Mouse (Mus musculus): Measurements from ENCODE around the gene Gm20388.

The Gm20388 gene

DNA sequence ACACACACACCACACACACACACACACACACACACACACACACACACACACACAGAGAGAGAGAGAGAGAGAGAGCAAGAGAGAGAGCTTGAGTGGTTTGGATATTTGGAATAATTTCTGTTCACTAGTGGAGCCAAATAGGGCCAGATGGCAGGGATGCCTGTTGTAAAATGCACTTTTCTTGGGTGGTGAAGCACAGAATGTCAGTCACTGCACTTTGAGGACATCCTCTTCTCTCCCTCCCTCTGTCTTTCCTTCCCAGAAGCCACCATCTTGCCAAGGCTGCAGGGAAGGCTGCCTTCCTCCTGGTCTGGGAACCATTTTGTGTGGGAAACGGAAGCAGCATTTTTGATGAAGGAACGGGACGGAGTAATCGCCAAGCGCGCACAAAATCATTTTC is 1151.9 kb downstream of the Gm20388 start:
- DNase-seq, result no peak

DNA sequence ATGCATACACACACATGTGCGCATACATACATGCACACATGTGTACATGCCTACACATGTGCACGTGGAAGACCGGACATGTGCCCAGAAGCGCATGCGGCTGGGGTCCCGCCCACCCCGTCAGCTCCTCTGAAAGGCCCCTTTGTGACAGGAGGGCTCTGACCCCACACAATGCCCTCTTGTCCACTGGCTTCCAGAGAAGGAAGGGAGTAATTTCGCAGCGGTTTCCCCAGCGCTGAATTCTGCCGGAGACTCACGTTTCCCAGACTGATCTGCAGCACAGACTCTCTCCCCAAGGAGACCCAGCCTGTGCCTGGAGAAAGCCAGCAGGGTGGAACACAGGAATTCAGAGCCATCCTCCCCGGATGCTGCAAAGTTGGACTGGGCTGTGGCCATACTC is 1153.0 kb downstream of the Gm20388 start:
- DNase-seq, result no peak

DNA sequence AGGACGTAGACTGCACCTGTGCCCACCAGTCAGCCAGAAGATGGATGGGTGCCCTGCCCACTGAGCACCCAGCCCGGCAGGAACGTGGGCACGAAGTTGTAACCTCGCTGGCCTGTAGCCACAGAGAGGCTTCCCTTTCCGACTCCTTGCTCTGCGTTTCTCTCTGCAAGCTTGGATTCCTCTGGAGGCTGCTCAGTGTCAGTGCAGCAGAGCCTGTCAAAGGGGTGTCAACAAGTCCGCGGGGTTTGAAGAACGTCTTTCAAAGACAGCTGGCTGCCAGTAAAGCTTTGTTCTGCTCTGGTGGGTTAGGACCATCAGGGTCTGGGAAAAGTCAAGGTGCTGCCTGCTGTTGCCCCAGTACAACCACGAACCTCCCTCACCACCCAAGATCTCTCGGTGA is 1160.8 kb downstream of the Gm20388 start:
- DNase-seq, result no peak

DNA sequence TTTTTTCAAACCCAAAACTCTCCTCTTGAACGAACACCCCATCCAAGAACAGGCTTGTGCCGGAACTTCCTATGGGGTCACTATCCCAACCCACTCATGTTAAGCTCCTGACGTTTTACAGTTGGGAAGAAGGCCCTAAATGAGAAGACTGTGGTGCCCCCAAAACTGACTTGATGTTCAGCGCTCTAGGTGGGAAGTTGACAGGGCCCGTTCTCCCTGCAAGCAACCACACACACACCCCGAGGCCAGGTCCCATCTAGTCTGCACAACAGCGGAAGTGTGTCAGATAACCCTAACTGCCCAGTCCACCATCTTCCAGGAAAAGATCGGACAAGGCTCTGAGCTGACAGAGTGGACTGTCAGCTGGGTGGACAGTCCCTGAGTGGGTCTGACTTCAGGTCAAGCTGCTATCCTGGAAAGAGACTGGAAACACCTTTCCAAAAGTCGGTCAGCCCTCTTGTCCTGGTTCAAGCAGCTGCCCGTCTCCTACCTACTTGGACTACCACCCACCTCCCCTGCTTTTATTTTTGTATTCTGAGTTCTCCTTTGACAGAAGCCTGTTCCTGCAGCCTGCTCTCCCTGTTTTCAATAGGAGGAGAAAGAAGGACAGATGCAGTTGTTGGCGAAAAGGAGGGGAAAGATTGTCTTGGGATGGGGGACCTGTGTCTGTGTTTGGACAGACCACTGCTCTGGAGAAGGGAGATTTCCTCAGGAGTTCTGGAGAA is 1161.9 kb downstream of the Gm20388 start:
- DNase-seq, result no peak

DNA sequence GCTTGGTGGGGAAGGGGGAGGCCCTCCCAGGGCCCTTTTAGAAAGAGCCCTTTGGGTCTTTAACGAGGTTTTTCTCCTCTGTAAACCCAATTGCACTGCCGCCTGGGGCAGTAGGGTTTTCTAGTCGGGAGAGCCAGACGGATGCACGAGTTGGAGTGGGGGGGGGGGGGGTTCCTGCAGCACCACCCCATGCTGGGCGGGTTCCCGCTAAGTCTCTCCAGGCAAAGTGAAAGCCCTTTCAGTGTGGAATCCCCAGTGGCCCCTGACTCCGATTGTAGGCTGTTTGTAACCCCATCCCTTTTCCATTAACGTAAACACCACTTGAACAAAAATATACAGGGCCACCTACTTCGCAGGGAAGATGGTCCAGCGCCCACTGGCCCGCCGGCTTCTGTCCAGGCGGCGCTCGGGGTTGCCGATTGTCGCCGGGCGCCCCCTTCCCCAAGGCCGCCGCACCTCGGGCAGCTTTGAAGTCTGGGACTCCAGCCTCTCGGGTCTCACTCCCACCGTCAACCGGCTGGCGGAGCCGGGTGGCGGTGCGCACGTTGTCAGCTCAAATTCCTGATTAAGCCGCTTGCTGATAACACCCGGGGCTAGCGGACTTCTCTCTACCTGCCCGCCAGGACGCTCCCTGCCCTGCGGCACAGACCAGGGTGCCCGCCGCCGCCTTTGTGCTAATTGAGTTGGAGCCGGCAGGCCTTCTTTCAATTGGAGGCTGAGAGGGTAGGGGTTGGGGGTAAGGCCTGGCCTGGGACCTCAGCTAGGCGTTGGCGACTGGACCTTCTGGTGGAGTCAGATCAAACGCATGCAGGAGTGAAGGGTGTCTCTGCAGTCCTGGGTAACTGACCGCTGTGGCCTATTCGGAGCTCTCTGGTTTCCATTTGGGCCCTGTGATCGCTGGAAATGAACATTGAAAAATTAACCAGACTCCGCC is 1162.8 kb downstream of the Gm20388 start:
- DNase-seq, result no peak

DNA sequence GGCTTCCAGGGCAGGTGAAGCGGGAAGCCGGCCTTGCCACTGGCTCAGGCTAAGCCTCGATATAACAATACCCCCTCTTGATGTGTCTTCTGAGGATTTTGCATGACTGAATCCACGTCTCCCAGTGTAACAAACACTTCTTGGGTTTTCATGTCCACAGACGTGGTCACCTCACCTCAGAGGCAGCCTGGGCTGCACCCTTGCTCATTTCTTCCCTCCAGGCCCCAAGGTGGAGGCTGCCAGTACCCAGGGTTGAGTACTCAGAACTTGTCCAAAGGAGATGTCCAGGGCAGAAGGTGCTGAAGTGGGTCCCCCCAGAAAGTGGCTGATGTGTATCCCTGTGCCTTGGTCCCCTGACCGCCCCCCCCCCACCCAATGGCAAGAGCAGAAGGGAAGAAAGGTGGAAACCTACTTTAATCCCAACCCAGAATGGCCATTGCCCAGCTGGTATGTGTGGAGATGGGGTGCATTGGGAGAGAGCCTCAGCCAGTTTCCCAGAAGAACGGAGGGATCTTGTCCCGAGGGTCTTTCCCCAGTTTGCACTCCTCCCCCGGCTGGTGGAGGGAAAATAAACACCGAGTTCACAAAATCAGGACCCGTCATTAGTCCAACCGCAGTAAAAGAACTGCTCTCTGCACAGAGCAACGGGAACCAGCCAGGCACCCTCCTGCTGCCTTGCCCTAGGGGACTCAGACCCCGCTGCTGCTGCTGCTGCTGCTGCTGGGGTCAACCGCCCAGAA is 1163.6 kb downstream of the Gm20388 start:
- no peak for DNase-seq

DNA sequence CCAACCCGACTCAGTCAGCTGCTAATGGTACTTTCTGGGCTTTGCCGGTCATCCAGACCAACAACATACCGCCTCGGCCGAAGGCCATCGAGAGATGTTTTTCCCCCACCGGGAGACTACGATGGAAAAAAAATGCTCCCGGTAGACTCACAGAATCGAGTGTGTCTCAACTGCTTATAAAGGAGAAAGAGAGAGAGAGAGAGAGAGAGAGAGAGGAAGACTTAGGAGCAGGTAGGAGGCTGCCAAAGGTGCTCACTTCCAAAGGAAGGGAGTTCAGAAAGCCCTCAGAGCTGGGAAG is 1164.2 kb downstream of the Gm20388 start:
- DNase-seq, result no peak

DNA sequence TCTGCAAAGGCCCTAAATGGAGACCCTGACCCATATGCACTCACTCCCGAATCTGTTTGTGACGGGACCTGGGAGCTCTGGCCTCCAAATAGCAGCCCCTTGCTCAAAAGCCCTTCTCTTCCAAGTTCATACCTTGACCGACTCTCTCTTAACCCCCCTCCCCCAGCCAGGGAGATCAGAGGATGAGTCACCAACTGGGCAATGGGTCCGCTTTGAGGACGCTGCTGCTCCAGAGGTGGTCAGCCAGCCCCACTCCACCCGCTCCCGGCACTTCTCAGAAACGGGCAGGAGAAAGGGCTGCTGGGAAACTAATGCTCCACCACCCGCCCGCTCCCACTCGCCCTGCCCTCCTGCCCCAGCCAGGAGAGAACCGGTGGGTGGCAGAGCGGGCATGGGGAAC is 1165.3 kb downstream of the Gm20388 start:
- no peak for DNase-seq

DNA sequence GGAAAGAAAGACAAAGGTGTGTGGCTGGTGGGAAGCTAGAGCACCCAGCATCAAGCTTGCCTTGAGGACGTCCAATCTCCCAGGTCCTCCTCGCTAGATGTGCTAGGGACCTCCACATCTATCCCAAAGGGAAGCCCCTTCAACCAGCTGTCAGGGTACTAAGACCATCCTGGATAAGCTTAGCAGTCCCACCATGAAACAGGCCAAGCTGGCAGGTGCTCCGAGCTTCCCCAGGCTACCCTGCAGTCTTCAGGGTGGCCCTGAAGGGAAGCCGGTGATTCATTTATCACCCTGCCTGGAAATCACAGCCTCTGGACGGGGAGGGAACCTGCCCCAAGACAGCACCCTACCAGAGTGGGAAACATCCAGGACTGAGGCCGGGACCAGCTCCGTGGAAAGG is 1165.9 kb downstream of the Gm20388 start:
- no peak for DNase-seq

DNA sequence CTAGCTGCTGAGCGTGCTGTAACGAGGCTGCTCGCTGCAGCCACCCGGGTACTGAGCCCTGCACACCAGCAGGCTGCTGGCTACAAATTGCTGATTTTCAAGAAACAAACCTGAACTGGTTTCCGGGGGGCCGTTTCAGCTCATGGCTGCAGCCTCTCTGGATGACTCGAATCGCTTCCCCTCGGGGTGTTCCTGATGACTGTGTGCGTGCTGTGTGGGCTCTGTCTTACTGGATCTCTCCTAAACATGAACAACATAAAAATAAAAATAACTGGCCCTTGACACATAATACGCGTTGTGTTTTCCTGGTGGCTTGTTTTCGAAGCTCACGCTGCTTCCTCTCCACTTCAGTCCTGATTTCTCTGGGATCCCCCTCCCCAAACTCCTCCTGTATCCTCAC is 1168.1 kb downstream of the Gm20388 start:
- no peak for DNase-seq

DNA sequence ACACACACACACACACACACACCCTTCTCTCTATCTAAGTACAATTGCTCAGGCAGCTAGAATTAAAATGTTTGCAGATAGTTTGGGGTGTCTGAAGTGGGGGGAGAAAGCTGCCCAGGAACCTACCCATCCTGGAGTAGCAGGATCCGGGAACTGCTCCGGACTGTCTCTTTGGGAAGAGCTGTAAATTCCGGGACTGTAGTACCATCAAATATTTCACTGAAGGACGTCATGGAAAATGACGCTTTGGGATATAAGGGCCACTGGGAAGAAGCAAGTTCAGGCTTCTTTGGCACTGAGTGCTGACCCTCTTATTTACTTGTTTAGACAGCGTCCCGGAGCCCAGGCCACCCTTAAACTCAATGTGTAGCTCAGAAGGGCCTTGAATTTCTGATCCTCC is 1168.6 kb downstream of the Gm20388 start:
- DNase-seq, result no peak

DNA sequence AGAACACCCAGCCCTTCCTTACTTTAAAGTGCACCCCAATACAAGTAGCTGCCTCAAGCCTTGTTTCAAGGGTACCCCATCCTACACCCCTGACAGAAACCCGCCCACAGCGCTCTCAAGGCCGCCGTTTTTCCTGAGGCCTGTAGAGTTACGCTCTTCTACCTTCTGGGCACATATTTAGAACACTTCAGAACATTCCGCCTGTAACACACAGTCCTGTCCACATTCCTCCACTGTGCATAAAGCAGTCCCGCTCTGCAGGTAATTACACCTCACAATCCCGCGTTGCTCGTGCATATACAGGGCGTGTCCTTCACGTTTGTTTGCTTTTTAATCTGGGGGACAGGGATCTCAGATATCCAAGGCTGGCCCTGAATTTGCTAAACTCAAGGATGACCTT is 1169.3 kb downstream of the Gm20388 start:
- DNase-seq, result no peak

DNA sequence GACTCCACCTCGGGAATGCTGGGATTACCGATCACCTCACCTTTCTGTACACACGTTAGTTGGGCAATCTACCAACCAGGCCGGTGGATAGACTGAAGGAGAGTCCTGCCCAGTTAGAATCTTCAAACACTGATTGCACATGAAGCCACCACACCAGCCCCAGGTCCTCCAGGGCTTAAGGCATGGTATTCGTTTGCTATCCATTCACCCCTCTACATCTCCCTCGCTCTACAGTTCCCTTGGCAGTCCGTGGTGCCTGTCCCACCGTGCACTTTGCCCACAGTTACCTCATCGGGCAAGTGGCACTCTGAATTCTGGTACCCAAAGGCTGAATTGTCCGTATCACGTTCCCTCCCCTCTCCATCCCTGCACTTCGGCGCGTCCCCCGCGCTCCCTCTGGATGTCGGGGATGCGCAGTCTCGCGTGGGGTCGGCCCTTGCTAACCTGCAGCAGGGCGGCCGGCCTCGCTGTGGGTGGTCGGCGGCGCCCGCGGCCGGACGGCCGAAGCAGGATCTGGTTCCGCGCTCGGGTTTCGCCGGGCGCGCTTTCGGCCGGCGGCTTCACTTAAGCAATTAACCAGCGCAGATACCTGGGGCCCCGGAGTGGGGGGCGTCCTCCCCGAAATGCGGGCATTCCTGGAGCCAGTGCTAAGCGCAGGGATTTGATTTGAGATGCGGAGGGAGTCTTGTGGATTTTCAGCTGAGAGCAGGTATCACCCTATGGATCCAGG is 1169.9 kb downstream of the Gm20388 start:
- DNase-seq, result no peak

DNA sequence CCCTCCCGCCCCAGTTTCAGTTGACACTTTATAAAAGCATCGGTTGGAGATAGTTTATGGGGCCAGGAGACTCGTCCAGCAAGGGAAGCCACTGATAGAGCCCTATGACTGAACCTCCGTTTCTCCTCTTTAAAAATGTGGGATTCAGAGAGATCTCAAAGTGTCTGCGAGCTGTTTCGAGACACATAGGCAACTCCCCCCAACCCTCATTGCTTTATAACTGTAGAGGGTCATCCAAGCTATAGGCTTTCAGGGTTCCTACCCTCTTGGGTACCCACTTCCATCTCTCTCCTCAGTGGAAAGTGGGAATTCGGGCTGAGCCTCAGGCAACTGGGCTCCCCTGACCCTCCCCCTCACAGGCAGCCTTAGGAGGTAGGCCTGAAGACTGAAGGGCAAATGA is 1170.8 kb downstream of the Gm20388 start:
- DNase-seq, result no peak

DNA sequence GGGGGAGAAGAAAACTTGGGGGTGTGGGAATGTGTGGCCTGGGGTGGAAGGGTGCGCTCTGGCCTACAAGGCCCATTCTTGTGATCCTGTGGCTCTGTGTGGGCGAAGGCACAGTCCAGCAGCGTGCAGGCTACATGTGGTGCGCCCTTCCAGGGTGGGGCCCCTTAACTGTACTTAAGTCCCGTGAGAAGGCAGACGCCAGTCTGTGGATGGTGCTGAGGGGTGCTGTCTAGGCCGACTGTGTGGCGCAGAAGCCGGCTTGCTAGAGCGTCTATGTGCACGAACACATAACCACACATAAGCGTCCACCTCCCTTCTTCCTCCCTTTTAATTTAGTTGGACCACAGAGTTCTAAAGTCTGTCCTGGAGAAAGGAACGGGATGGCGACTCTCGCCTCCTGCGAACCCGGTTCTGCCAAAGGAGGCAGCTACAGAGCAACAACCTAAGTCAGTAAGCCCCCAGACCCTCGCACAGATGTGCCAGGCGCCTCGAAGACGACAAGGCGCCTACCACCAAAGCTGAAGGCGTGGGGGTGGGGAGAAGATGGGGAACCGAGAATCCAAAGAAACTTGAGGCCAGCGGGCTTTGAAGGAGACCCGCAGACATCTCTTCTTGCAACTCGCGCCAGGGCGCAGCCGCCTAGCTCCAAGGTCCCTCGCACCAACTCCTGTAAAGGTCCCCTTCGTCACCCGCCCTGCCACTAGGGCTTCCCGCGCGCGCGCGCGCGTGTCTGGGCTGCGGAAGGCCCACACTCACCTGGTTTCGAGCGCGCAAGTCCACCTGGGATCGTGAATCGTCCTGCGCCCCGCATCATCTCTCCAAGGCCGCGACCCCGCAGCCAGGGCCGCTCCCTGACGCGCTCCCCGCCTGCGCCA is 1171.8 kb downstream of the Gm20388 start:
- no peak for DNase-seq

DNA sequence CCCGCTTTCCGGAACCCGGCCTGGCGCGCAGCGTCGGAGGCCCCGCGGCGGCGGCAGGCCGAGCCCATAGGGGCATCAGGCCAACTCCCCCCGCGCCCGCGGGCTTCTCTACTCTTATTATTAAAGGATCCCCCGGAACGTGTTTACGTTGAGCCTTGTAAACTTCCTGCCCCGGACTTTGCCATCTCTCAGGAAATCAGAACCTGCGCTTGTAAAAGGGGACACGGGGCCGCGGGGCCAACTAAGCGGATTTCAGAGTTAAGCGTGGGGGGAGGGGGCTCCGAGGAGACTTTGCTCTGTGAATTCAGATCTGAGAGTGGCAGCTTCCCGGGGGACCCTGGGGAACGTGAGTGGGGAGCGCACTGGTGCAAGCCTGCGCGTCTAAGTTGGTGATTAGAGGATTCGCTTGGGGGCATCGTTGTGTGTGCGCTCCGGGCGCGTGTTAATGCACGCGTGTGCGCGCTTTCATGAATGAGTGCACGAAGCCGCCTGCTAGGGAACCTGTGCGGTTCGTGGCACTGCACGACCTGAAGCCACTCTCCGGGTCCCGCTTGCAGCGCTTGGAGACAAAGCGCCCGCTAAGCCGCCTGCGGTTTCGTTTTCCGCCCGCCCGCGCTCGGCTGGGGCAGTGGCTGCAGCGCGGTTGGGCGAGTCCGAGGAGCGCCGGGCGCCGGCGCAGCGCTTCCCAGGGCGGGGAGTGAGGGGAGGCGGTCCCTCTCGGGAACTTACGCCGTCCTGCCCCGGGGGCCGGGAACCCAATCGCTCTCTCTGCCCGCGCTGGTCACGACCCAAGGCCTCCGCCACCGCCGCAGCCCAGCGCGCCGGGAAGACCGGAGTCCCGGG is 1172.7 kb downstream of the Gm20388 start:
- peak in 1 of 2 experiments; percentile 38 for DNase-seq

DNA sequence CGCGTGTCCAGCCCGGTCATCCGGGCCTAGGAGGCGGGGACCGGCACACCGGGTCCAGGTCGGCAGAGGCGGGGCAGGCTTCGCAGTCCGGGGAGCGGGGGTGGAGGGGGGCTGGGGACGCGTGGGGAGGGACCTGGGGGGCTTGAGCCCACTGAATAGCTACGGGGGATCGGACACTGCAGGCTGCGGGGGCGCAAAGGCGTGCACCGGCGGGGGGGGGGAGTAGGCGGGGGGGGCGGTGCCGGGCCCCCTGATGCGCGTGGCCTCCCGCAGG is 1173.2 kb downstream of the Gm20388 start:
- DNase-seq, result no peak

DNA sequence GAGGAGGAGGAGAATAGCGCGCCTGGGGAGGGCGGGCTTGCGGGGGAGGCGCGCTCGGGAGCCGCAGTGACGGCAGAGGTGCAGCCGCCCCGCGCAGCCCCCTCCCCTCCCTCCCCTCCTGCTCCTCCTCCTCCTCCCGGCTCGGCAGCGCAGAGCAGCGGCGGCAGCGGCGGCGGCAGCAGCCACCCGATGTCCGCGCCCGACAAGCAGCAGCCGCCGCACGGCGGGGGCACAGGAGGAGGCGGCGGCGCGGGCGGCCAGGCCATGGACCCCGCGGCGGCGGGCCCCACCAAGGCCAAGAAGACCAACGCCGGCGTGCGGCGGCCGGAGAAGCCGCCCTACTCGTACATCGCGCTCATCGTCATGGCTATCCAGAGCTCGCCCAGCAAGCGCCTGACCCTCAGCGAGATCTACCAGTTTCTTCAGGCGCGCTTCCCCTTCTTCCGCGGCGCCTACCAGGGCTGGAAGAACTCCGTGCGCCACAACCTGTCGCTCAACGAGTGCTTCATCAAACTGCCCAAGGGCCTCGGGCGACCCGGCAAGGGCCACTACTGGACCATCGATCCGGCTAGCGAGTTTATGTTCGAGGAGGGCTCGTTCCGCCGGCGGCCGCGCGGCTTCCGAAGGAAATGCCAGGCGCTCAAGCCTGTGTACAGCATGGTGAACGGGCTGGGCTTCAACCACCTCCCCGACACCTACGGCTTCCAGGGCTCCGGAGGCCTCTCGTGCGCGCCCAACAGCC is 1173.7 kb downstream of the Gm20388 start, which contains the start of gene Foxf1:
Foxf1 (plus strand) TSS at position 177 of the 742 bp plus-strand sequence.
- no peak for DNase-seq

DNA sequence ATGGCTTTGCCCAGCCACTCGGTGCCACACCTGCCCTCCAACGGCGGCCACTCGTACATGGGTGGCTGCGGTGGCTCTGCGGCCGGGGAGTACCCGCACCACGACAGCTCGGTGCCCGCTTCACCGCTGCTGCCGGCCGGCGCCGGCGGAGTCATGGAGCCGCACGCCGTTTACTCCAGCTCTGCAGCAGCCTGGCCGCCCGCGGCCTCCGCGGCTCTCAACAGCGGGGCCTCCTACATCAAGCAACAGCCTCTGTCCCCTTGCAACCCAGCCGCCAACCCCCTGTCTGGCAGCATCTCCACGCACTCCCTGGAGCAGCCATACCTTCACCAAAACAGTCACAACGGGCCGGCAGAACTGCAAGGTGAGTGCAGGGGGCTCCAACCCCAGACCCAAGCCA is 1174.4 kb downstream of the Gm20388 start:
- DNase-seq, result no peak

DNA sequence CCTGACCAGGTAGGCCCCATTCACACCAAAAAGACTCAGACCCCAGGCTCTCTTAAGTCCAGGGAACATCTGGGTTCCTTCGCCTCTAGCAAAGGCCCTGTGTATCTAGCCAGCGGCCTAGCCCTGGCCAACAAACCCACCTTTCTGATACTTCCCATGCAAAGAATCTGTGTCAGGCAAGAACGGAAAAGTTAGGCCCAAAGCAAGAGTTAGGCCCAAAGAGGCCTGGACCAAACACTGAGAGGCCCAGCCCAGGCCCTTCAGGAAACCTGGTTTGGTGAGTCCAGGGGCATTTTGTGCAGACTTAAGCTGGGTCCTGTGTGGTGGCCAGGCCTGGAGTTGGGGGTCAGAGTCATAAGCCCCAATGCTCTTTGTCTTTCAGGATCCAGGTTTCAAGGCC is 1174.9 kb downstream of the Gm20388 start:
- no peak for DNase-seq
